Mouse (Mus musculus) myocyte (in vitro differentiated cells): Measurements from ENCODE around the gene Cog1.

Experiments used
- CEBPB ChIP-seq: IDR thresholded peaks from 2 replicates; pipeline ENCODE4 v1.6.1; 2011; ENCODE audit warnings: mild to moderate bottlenecking, moderate library complexity; ENCODE audit not compliant: poor library complexity, insufficient read depth, severe bottlenecking
- MAX ChIP-seq: IDR thresholded peaks from one replicate; pipeline ENCODE4 v1.6.1; 2011; ENCODE audit warnings: low read depth, mild to moderate bottlenecking, control low read depth
- MYOD1 ChIP-seq, 3 experiments: IDR thresholded peaks; one replicate each; pipeline ENCODE4 v1.6.1; 2011; ENCODE audit warnings: control low read depth in 2 of 3, low read depth in 2 of 3, mild to moderate bottlenecking in 2 of 3, moderate library complexity in 1 of 3; ENCODE audit not compliant: insufficient read length in 2 of 3, control insufficient read depth in 1 of 3
- POLR2A ChIP-seq: IDR thresholded peaks from one replicate; pipeline ENCODE4 v1.6.1; 2011; ENCODE audit warnings: low read depth, mild to moderate bottlenecking, control low read depth, moderate library complexity; ENCODE audit not compliant: insufficient read length
- POLR2AphosphoS2 ChIP-seq: IDR thresholded peaks from one replicate; pipeline ENCODE4 v1.6.1; 2011; ENCODE audit warnings: low read depth, control low read depth; ENCODE audit not compliant: insufficient read length
- SRF ChIP-seq: IDR thresholded peaks from one replicate; pipeline ENCODE4 v1.6.1; 2011; ENCODE audit warnings: low read depth; ENCODE audit not compliant: control insufficient read depth, insufficient read length
- TCF12 ChIP-seq: IDR thresholded peaks from one replicate; pipeline ENCODE4 v1.6.1; 2011; ENCODE audit warnings: mild to moderate bottlenecking, control low read depth; ENCODE audit not compliant: poor library complexity, insufficient read depth, severe bottlenecking
- TCF3 ChIP-seq: IDR thresholded peaks from one replicate; pipeline ENCODE4 v1.6.1; 2011; ENCODE audit warnings: low read depth, control low read depth; ENCODE audit not compliant: insufficient read length
- USF1 ChIP-seq: IDR thresholded peaks from one replicate; pipeline ENCODE4 v1.6.1; 2011; ENCODE audit warnings: low read depth, mild to moderate bottlenecking, control low read depth, moderate library complexity

DNA sequence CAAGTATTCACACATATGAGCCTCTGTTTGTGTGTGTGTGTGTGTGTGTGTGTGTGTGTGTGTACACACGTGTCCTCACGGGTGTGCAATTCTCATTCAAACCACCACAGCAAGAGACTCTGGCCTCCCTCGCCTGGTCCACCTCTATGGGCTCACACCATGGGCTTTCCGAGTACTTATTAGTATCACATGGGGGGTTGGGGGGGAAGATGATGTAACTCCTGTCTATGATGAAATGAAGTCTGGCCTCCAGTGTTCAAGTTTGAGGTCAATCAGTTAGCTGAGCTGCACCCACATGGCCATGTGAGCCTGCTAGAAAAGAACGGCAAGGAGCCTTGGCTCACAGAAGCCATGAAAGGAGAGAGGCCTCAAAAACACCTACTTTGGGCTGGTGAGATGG lies 15.6 kb upstream of the Cog1 start:
- TF ChIP-seq POLR2AphosphoS2 (no peak), POLR2A (no peak), SRF (no peak), USF1 (no peak), CEBPB (no peak), MYOD1 (IDR thresholded peaks at IDR 0.05; ENCODE audit: control insufficient read depth in 1 of 3, insufficient read length in 2 of 3, low read depth in 2 of 3) (no peak), TCF12 (no peak), MAX (no peak), TCF3 (no peak)
